Mouse (Mus musculus): ENCODE data around the gene Pawr.
"Not testable (repeated sequence)": the region's sequence is repeated elsewhere in the genome, so short reads cannot be mapped to it uniquely, and the experiment has no call there.

Gene Pawr

DNA sequence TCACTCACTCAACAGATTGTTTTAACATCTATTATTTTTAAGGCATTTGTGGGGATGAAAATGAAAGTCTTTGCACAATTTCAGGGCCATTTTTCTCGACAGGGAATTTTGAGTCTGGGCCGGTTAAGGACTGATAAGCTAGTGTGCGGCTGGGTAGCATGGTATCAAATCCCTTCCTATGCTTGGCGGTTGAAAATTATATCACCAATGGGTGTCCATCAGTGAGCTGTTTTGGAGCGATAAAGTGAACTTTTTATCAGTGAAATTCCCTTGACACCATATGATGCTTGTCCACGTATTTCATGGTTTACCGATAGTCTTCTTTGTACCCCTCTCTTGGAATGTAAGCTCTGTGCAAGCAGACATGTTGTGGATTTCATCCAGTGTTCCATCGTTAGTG, 17.5 kb upstream of the Pawr start:
- DNase-seq (ENCODE audit: low spot score) = no peak

DNA sequence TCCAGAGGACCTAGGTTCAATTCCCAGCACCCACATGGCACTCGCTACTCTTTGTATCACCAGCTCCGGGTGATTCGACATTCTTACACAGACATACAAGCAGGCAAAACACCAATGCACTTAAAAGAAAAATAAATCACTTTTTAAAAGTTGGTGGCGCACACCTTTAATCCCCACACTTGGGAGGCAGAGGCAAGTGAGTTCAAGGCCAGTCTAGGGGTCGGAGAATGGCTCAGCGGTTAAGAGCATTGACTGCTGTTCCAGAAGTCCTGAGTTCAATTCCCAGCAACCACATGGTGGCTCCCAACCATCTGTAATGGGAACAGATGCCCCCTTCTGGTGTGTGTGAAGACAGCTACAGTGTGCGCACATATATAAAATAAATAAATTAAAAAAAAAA, 16.7 kb upstream of the Pawr start:
- no peak for DNase-seq (ENCODE audit: low spot score)

DNA sequence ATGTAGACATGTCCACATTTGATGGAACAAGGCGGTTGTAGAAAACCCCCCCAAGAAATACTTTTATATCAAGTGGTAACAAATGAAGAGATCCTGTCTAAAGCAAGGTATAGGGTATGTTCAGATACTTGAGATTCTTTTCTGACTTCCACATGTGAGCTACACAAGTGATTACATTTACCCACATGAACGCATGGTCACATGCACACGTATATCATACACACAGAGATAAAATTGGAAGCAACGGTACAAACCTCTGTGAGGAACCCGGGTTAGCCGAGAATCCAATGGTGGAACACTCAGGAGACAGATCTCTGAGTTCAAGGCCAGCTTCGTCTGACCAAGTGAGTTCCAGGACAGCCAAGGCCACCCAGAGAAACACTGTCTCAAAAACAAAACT, 3.6 kb upstream of the Pawr start:
- DNase-seq (ENCODE audit: low spot score) = no peak

DNA sequence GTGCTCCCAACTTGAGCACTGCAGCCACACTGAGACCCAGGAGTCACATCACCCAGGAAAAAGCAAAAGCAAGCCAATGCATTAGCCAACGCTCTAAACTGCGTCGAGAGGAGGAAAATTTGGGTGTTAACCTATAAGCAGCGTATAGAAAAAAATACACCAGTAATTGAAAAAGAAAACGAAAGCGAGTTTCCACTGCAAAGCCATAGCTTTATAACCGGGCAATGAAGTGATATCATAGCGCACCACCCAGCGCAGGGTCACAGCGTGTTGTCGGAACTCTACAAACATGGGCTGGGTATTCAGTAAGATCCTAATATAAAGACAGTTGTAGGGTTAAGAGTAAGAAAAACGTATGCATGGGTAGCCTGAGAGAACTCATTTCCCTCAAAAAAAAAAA, 2.9 kb upstream of the Pawr start:
- no peak for DNase-seq (ENCODE audit: low spot score)

DNA sequence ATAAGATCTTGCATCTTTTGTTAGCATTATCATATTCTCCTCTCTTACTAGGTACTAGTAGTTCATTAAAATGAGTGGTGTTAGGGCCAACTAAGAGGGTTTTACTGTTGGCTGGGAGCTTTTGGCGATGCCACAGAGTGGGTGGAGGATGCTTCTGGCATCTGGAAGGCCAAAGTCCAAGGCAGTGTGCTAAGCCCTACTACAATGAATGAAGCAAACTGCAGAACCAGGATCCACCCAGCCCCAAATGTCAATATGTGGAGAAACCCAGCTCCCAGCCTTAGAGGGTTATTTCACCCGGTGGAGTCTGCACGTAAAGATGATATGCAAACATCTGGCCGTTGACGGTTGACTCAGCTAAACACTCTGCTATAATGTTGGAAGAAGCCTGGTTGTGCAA, 2.1 kb upstream of the Pawr start:
- no peak for DNase-seq (ENCODE audit: low spot score)

DNA sequence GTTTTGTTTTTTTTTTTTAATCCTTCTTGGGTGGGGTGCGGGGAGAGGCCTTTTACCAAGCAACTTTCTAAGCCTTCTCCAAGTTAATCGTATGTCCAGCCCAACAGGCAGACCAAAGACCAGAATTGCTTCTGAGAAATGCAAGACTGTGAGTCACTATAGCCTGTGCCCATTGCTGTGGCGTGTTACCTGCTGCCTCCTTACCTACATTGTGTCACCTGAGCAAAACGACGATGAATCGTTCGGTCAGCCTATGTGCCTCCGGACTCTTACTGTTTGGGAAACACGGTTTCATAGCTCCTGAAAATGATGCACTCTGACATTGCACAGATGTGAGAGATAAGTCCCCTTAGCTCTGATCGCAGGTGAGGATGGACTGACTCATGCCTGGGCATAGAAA, 957 bp upstream of the Pawr start:
- DNase-seq (ENCODE audit: low spot score) = no peak

DNA sequence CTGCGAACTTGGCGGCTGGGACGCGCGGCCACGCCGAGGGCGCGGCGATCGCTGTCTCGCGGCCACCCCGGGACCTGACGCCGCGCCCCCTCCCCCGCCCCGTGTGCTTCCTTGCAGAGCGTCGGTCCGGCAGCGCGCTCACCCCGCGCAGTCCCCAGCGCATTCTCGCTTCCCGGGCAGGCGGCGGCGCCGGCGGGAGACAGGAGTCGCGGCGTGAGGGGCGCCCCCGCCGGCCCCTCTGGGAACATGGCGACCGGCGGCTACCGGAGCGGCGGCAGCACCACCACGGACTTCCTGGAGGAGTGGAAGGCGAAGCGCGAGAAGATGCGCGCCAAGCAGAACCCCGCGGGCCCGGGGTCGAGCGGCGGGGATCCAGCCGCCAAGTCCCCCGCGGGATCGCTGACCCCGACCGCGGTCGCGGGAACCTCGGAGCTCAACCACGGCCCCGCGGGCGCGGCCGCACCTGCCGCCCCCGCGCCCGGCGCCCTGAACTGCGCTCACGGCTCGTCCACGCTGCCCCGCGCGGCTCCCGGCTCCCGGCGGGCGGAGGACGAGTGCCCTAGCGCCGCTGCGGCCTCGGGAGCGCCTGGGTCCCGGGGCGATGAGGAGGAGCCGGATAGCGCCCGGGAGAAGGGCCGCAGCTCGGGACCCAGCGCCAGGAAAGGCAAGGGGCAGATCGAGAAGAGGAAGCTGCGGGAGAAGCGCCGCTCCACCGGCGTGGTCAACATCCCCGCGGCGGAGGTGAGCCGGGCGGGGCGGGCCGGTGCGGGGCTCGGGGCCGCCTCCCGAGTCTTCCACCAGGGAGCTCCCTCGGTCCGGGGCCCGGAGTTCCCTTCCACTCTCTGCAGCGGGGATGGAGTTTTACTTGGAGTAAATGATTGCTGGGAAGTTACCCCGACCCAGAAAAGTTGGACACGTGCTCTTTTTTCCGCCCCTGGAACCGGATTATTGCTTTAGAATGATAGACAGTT, 935 bp downstream of the Pawr start:
- peak; percentile 36 for DNase-seq (ENCODE audit: low spot score)

DNA sequence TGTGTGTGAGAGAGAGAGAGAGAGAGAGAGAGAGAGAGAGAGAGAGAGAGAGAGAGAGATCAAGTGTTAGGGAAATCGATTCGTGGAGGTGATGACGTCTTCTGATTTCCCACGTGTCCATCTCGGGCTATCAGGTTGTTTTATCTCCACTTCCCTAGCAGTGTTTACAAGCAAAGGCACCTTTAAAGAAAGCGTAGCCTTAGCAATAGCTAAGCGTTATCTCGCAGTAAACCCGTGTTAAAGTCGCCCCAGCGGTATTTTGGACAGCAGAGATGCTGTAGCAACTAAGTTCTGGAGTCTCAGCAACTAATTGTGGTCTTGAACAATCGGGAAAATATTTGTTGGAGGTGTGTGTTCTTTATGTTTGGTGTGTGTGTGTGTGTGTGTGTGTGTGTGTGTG, 1.7 kb downstream of the Pawr start:
- no peak for DNase-seq (ENCODE audit: low spot score)

DNA sequence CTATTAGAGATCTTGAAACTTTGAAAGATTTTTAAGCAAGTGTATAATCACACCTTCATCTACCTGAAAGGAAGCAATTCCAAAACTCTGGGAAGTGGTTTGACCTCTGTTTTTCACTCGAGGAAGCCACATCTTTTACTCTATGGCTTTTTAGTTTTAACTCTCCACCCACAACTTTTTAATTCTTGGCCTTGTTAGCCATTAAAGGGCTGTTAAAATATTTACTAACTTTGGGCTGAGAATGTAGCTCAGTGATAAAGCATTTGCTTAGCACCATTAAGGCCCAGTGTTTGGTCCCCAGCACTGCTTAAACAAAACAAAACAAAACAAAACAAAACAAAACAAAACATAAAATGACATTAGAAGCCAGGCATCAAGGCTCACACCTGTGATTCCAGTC, 2.2 kb downstream of the Pawr start:
- DNase-seq (ENCODE audit: low spot score) = no peak

DNA sequence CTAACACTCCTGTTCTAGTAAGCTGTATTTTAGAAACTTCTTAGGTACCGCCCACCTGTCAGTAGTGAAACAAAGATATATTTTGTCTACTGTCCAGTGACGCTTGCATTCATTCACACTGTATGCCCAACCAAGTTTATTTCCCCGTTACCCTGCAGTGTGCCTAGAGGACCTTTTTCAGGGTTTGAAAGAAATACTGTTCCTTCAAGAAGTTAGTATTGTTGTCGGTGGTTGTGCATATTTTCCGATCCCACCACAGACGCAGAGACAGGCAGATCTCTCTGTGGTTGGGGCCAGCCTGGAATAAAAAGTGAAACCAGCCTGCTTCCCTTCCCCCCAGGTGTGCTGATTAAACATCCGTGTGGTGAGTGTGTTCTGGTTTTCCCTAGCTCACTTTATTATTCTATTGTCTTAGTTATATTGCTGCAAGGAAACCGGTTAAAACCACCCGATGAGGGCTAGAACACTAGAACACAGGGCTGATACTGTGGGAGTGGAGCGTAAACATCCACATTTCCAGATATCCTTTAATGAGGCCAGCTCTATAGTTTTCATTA, 3.9 kb downstream of the Pawr start:
- DNase-seq (ENCODE audit: low spot score) = no peak

DNA sequence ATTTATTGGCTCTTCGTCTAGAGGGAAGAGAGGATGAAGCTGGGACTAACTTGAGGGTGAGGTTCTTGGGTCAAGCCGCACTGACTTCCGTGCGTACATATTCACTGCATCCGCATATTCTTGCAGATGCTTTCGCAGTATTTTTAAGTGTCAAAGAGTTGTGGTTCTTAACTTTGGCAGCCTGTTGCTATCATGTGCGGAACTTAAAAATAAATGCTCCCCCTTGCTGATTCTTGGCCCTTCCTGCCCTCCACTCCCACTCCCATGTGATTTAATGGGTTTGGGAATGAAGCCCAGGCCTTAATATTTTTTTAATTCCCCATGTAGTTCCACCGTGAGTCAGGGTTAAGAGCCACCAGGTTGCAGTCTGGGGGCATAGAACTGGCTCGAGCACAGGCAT, 4.7 kb downstream of the Pawr start:
- no peak for DNase-seq (ENCODE audit: low spot score)

DNA sequence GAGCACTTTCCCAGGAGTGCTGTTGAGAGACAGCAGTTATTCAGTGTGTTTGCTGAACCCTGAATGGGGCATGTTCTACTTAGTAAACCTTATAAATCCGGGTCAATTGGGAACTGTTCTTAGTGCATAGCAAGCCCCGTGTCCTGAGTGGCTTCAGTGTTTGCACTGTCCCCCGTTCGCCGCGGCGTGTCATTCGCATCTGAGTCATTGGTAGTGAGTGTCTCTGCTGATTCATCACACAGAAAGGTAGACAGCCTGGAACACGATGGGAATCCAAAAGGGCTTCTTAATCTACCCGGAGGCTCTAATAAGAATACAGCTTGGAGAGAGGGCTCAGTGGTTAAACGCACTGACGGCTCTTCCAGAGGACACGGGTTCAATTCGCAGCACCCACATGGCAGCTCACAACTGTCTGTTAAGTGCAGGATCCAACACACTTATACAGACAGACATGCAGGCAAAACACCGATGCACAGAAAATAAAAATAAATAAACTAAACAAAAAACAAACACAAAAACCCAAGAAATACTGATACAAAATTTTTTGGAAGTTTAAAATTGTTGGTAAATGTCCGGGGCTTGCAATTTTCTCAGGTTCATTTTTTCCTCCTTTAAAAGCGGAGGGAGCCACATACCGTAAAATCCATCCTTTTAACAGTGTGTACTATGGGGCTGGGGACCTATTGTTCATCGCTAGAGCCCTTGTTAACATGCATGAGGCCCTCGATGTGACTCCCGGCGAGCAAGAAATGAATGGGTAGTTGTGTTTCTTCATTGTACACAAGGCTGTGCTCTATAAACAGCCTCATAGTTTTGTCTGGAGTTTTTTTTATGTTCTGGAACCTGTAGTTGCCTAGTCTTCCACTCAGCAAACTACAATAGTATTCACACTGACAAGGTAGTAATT, 6.4 kb downstream of the Pawr start:
- no peak for DNase-seq (ENCODE audit: low spot score)

DNA sequence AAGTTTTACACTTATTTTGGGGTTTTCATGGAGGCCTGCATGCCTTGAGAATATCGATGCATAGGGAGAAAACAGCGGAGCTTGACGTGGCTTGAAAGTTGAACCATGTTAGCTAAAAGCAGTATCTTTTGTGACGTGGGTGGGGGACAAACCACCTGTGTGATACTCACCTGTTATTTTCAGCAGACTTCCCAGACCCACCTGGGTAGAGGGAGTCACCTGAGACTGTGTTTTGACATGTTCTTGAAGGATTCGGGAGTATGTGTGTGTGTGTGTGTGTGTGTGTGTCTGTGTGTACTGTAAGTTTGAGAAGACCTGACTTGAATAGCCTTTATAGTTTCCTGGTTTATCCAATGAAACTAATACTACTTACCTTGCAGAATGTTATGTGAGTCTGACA, 7.2 kb downstream of the Pawr start:
- DNase-seq (ENCODE audit: low spot score) = no peak

DNA sequence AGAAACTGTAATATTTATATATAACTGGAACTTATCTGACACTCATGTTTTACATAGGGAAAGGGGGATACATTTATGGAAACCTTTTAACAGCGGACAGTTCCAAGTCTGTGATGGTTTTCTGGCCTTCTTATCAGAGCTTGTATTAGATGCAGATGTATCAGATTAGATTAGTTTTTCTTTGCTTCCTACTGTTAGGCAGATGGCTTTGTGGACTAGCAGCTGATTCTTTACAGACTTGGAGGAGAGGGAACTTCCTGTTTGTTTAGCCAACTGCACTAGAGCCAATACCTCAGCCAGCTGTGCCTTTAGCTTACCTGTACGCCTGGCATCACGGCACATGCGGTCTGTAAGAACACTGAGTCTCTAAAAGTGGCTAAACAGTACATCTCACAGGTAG, 8.0 kb downstream of the Pawr start:
- no peak for DNase-seq (ENCODE audit: low spot score)

DNA sequence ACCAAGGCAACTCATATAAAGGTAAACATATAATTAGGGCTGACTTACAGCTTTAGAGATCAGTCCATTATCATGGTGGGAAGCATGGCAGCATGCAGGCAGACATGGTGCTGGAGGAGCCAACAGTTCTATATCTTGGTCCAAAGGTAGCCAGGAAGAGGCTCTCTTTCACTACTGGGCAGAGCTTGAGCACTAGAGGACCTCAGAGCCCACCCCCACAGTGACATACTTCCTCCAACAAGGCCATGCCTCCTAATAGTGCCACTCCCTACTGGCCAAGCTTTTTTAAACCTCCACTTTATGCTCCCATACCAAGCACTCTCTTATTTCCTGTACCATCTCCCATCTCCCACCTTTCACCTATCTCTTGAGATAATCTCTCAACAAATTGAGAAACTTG, 11.8 kb downstream of the Pawr start:
- no peak for DNase-seq (ENCODE audit: low spot score)

DNA sequence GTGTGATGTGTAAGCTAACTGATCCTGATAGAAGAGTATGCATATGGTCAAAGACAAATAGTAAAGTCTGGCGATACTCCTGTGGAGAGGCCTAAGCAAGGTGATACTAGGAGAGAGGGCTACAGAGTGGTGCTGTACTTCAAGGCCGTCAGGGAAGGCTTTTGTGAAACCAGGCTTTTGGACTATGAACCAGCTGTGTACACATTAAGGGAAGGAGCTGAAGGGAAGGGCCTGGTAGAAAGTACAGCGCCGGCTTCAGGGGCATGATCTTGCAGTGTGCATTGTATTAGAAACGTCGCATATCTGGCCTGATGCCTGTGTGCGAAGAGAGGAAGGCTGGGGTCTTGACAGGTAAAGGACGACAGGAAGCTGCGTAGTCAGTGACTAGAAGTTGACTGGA, 13.2 kb downstream of the Pawr start:
- no peak for DNase-seq (ENCODE audit: low spot score)

DNA sequence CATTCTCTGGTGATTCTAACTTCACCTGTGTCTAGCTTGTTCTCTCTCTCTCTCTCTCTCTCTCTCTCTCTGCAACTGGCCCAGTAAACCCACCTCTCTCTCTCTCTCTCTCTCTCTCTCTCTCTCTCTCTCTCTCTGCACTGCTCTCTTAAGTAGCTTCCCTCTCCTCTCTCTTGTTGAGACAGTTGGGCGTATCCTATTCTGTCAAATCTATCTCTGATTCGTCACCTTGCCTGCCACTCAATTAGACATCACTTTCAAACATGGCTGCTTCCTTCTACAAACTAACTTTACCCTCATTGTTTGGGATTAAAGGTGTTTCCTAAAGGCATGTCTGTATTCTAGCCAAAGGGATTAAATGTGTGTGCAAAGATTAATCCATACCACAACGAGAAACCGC, 14.4 kb downstream of the Pawr start:
- DNase-seq (ENCODE audit: low spot score) = not testable (repeated sequence)

DNA sequence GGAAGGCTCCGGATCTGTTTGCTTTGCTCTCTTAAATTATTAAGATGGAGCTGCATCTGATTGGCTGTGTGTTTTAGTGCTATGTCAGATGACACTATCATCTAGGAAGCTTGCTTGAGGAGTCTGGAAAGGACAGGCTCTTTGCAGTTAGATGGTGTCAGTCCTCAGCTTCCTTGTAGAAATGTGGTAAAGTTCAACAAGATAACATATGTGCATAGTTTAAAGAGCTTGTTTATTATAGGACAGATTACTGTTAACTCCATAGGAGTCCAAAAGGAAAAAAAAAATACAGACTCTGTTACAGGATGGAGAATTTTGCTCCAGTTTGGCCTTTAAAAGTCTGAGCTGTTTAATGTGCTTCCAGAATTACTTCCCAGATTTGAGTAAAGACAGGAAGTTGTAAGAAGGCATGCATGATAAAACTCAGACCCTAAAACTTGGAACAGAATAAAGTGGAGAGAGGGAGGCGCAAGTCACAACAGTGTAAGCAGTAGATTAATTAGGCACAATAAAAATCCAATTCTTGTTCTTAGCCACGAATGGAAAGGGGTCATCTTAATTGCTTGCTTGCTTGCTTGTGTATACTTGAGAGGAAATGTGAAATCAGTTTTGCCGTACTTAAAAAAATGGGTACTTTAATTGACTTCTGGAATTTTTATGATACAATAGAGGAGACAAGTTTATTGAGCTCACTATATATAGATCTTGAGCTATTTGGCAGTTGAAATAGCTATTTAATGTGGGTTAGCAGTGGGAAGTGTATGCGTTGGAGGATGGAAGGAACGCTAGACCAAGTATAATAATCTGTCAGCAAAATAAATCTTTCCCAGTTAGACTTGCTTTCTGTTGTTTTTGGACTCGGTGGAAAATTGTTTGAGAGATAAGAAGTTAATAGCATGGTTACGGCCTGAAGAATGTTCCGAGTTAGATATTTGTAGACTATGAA, 18.5 kb downstream of the Pawr start:
- DNase-seq (ENCODE audit: low spot score) = no peak

DNA sequence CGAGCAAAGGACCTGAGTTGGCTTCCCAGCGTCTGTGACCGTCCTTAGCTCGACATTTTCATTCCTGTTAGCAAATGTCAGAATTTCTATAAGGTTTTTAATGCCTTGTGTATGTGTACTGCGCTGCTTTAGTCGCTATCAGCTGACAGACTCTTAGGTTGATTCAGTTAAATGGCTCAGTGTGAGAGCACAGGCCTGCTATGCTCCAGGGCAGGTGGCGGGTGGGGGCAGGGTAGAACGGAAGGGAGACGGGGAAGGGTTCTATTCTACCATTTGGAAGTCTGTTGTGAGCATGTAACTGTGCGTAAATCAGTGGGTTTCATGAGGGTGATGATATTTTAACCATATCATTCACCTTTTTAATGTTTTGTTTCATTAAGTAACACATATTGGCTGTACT, 21.0 kb downstream of the Pawr start:
- DNase-seq (ENCODE audit: low spot score) = no peak

DNA sequence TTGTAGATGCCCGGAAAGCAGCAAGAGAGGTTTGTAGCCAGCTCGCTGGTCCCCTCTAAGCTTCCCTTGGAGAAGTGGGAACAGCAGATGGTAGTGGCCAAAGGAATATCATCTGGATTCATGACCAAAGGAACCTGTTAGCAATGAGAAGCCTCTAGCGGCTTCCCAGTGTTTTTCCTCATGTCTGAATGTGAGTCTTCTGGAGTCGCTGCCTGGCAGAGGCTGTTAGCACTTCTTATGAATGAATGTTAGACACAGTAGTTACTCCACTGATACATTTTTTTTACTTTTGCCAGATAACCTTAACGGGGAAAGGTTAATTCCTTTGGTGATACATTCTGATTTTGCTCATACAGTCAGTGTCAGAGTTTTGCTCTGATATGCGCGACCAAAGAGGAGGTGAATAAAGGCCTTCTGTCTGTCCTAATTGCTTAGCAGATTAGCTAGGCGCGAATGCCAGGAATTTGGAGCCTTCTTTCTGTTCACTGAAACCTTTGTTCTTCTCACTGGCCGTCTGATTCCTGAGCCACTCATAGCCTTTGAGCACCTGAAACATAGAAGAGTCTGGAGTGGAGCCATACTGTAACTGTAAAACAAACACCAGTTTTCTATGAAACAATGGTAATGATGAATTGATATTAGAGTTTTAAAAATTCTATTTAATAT, 22.9 kb downstream of the Pawr start:
- no peak for DNase-seq (ENCODE audit: low spot score)

DNA sequence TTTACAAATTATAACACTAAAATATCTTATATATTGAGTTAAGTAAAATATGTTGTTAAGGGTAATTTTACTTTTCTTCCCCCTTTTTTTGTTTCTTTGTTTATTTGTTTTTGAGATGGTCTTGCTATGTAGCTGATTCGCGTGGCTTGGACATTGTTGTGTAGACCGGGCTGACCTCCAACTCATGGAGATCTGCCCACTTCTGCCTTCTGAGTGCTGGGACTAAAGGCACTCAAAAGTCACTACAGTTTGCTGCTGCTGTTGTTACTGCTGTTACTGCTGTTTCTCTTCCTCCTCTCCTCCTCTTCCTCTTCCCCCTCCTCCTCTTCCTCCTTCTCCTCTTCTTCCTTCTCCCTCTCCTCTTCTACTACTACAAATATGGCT, 23.5 kb downstream of the Pawr start:
- no peak for DNase-seq (ENCODE audit: low spot score)

Measured in ovary, adult 18-20 months (tissue).